Mouse (Mus musculus) right cerebral cortex, postnatal 4 days (tissue): ENCODE data around the gene Tbc1d2.
"Not testable (repeated sequence)": the region's sequence is repeated elsewhere in the genome, so short reads cannot be mapped to it uniquely, and the experiment has no call there.

Experiments used
- DNase-seq: peaks from one replicate; pipeline ENCODE4 v3.0.0-alpha.2; 2022

Tbc1d2 gene

DNA sequence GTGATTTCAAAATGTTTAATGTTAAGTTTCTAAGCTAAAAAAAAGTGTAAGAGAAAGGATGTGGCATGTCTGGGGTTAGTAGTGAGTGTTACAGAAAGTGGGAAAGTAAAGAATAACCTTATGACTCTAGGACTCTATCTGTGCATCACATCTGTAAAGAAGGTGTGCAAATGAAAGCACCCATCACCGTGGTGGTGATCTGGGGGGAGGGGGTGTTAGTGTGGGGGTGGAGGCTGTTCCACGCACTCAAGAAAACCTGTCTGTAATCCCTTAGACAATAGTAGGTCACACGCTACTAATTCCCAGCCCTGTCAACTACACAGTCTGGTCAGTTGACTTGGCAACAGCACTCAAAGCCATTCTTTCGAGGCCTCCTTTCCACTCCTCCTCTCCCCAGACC lies 8.7 kb downstream of the Tbc1d2 start:
- no peak for DNase-seq

DNA sequence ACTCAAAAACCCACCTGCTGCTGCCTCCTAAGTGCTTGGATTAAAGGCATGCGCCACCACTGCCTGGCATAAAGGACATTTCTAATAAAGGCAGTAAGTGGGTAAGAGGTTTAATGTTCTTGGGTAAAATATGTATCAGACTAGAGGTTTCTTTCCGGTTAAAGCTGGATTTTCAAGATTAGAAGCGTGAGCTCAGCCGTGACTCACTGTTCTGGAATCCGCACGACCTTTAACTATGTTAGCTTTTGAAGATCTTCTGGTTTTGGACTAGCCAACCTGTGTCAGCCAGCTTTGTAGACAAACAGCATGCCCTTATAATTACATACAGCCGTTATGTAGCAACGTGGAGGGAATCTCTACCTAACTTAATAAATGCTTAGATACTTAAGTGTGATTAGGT lies 10.1 kb downstream of the Tbc1d2 start:
- DNase-seq, result no peak

DNA sequence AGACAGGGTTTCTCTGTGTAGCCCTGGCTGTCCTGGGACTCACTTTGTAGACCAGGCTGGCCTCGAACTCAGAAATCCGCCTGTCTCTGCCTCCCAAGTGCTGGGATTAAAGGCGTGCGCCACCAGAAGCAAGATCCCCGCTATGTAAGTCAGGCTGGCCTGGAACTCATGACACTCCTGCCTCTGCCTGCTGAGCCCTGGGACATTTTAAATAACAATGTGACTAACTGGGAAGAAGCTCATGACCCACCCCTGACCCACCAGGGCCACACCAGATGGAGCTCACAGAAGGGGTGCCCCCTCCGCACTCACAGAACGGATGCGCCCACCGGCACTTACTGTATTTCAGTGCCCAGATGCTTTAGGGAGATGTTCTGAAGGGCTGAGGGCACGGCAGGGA lies 12.8 kb downstream of the Tbc1d2 start:
- not testable (repeated sequence) for DNase-seq

DNA sequence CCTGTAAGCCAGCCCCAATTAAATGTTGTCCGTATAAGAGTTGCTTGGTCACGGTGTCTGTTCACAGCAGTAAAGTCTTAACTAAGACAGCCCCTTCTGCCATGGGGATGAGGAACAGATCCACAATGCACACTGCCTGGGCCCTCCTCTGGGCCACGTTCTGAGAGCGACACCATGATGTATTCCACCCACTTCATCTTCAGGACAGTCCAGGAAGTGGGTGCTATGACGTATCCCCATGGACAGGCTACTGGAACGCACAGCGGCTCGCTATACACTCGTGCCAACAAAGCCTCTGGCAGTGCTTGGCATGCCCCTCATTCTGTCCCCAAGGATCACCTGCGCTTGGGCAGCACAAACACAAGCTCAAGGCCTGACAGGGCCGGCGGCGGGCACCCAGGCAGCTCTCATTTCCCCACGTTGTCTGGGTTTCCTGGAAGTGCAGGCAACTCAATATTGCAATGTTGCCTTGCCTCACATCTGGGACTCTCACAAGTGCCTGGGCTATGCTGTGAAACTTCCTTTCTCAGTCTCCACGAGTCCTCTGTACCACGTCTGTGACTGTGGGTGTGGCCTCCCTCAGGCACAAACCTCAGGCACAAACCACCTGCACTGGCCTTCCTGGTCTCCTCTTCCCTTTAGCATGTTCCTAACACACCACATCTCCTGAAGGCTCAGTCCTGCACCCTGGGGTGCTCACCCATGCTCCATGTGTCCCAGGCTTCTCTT lies 14.1 kb downstream of the Tbc1d2 start:
- DNase-seq, result no peak

DNA sequence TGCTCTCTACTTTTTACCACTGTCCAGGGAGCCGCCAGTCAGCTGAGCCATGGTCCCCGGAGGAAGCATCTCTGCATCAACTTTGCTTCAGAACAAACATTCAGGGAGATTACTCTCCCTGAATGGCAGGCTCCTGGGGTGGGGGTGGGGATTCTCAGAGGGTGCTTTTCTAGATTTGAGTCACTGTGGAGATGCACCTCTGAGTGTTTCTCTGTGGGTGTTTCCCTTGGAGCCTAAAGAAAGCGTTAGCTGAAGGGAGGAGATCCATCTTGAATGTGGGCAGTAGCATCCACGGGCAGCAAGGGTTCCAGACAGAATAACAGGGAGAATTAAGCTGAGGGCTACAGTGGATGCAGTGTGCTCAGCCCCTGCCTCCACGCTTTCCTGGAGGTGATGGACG lies 15.1 kb downstream of the Tbc1d2 start:
- DNase-seq, result no peak

DNA sequence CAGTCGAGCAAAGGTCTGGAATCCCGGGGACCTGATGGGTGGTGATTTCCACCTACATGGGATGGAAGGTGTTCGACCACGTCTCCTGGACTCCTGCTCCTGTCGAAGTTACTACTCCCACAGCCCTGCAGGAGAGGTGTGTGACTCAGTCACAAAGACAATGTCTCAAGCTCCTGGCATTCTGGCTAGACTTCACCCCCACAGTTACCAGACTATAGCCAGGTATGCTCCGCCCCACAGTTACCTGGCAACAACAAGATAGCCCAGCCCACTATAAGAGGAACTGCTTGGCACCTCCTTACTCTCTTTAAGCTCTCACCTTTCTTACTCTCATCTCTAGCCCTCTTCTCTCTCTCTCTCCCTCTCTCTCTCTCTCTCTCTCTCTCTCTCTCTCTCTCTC lies 16.4 kb downstream of the Tbc1d2 start:
- not testable (repeated sequence) for DNase-seq

DNA sequence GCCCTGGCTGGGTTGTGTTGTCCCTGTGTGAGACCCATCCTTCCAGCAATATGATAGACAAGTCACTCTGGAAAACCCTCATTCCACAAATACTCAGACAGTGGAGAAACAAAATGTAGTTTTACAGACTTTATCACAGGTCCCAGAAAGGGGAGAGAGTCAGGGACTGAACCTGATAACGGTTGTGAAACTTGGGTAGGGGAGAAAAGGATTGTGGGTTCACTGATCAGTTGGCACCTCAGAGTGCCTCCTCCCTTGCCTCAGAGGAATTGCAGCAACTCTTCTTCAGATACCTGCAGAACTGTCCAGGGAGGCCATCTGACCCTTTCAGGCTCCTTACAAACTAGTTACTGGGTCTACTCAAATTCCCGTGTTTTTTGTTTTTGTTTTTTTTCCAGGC lies 17.5 kb downstream of the Tbc1d2 start:
- DNase-seq, result no peak

DNA sequence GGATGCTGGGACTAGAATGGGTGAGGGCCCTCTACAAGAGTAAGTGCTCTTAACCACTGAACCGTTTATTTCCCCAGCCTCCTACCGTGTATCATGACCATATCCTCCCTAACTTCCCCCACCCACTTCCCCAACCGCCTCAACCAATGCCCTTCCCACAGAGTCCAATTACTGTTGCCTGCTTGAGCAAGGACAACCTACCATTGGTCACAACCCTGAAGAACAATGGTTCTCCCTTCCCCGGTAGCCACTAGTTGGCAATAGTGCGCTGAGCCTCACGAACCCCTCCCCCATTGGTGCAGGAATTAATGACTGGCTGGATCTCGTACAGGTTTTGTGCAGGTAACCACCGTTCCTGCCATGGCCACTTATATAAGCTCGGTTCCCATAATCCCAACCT lies 19.6 kb downstream of the Tbc1d2 start:
- no peak for DNase-seq

DNA sequence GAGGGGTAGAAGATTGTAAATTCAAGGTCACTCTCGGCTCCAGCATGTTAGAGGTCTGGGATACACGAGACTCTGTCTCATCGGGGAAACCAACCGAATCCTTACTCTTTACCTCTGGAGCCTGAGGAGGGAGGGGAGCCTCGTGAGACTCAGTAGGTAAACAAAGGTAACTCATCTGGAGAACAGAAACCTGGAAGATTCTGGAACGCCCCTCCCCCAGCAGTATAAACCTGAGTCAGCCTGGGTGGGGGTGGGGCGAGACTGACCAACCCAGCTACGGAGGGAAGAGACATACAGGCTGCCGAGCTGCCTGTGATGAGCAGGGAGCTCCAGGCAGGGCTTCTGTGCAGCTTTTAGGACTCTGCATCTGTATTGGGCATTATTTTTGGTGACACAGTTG lies 21.1 kb downstream of the Tbc1d2 start:
- DNase-seq, result no peak

DNA sequence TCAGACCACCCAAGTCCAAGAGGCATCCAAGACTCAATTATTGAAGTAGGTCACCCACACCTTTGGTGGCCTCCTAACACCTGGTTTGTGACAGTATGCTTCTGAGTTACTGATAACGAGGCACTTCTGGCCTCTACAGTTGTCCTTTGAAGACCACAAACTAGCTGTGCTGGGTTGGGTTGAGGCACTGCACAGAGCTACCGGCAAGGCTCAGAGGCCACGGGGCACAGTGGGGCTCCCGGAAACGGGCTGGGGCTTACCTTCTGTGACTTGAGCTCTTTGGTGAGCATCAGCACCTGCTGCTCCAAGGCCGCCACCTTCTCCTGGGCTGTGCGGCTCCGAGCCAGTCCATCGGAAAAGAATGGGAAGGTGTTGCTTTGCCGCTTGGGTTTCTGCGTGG lies 21.9 kb downstream of the Tbc1d2 start:
- DNase-seq, result no peak

DNA sequence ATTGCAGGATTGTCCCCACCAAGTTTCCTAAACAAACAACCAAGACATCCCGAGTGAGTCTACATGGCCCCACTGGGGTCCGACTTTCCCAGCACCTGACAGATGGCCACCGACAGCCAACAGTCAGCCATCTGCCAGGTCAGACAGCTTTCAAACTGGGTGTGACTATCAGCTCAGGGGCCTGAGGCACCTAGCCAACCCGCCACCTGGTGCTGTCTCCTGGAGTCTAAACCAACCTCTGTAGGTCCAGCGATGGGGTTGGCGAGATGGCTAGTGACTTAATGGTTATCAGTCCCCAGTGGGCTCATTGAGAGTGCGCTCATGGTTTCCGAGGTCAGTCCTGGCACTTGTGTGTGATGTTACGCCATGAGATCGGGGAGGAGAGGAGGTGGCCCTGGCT lies 24.9 kb downstream of the Tbc1d2 start:
- no peak for DNase-seq

DNA sequence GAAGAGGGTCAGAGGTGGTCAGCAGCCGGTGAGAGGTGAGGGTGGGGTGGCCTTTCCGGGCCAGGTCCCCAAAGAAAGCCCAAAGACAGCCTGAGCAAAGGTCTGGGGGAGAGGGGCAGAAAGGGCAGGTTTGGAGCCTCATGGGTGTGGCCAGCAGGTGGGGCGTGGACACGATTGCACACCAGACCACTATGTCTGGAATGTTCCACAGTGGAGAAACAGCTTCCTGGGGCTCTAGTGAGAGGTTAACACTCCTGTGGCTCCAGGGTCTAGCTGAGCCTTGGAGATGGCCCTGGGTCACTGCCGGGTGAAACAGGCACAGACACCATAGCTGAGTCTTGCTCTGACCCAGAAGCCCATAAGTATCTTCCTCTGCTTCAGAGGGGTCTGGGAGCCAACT lies 27.0 kb downstream of the Tbc1d2 start:
- DNase-seq, result no peak

DNA sequence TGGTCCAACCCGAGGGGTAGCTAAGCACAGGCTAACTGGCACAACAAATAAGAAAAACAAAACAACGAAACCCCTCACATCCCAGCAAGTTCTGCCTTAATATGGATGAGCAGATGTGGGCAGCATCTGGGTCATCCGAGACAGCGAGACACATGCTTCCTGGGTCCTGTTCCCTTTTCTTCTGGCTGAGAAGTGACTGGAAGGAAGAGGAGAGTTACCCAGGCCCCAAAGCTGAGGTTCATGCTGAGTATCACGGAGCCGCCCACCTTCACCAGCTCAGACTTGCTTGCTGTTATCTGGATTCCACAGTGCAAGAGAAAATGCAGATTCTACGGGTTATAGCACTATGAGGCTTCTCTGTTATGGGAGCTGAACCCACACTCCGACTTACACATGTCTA lies 29.1 kb downstream of the Tbc1d2 start:
- no peak for DNase-seq

DNA sequence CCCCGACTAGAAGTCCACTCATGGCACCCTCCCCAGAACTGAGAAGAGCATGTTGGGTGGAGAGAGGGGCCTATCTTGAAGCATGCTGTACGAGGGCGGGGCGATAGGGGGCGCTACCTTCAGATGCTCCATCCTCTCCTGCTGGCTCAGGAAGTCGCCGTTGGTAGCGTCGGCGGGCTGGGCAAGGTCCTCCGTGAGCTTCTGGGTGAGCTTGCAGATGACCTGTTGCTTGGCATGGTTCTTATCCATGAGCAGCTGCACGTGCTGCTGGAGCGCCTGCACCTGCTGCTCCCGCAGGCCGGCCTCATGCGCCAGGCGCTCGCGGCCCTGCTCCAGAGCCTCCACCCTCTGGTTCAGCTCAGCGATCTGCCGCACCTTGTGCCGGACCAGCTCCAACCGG lies 29.7 kb downstream of the Tbc1d2 start:
- no peak for DNase-seq

DNA sequence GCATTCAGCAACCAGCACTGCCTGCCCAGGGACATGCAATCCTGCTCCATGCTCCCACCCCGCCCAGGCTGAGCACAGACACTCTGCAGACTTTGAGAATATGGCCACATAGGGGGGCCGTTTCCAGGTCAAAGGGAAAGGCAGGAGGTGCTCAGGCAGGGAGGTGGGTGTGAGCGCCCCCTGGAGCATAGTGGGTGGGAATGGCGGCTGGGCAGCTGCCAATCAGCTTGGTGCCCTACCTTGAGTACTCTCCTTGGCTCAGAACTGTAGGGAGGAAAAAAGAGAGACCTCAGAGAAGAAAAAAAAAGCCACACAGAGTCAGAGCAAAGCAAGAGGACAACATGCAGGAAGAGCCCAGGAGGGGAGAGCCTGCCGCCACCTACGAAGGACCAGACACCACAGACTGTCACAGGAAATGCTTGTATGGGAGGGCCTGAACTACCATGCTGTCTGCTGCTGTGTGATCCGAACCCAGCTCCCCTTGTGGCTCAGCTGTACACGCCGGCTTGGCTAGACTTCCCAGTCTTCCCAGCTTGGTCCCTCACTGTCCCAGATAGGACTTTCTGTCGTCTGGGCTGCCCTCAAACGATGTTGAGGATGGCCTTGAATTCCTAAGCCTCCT lies 31.7 kb downstream of the Tbc1d2 start:
- DNase-seq, result no peak

DNA sequence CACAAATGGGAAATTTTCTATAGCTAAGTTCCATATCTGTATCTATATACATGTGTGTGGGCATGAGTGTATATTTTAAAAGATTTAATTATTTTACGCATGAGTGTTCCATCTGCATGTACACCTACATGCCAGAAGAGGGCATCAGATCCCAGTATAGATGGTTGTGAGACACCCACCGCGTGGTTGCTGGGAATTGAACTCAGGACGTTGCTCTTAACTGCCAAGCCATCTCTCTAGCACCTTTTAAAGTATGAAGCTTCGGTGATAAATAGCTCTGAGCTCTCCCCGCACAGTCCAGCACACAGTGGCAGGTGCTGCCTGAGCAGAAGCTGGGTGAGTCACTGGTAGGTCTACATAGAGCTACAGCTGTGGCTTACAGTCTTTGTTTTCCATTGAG lies 32.6 kb downstream of the Tbc1d2 start:
- no peak for DNase-seq

DNA sequence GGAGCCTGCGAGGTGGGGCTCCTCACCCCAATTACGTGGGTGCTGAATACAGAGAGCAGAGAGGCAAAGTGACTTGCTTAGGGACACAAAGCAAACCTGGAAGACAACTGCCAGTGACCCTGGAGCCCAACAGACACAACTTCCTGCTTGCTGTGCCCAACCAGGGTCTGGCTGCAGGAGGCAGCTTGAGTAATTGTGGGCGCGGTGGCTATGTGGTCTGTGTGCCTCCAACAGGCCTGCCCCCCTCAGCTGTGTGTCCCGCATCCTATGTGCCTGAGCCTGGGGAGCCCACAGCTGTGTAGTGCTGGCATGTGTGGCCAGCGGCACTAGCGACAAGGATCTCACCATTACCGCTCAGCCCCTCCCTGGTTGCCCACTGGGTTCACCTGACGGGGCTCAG lies 35.4 kb downstream of the Tbc1d2 start:
- no peak for DNase-seq

DNA sequence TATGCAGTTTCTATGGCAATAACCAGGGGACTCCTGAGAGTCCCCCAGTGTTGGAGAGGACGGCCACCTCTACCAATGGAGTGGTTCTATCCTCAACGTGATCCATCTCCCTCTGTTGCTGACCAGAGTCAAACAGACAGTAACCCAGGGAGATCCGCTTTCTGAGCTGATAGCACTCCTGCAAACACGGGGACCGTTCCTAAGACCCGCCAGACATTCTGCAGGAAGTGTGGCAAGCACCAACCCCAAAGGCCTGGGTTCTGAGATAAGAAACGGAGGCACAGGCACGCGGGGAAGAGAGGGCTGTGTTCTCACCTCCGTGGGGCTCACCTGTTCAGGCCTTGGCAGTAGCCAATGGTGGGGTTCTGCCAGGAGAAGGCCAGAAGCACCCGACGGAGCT lies 36.4 kb downstream of the Tbc1d2 start:
- DNase-seq, result no peak

DNA sequence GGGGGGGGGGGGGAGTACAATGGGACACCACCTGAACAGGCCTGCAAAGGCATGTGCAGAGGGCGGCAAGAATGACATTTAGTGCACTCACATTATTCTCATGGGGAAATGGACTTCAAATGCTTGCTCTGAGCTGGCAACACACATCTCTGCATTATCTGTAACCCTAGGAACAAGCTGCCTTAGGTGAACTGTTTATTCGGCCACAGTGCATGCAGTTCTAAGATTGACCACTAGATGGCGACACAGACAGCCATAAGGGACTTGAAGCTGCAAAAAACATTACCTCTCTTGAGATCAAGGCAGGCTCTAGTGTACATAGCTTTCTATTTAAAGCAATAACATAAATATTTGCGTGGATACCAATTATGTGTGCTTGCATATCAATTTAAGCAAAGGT lies 38.8 kb downstream of the Tbc1d2 start:
- DNase-seq, result peak; percentile 91

DNA sequence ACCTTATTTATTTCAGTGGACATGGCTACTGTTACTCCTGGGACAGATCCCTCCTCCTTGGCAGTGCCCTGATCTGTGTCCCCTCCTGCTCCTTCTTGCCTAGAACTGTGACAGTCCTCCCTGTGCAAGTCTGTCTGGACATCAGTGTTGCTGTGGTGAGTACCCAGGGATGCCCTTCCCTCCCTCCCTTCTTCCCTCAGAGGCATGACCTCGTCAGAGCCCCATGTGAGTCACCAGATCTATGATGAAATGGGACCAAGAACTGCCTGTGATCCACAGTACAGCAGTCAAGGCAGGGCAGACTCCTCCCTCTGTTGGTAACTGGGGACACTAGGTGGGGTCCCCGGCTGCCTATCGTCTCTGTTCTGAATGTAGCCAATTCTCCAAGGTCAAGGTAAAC lies 42.4 kb downstream of the Tbc1d2 start:
- no peak for DNase-seq

DNA sequence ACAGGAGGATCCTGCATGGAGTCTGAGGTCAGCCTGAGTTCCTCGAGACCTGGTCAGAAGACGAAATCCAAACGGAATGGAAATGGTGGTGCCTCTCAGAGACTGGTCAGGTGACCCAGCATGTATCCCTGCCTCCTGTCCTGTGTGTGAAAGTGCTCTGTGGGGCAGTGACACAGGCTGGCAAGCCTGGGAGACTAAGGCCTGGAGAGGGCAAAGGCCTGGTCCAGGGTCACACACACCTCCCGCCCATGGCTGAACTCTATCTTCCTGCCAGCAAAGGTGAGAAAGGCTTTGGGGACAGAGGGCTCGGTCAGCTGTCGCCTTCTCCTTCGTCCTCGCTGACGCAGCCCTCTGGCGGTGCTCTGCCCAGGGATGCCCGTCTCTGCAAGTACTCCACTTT lies 44.6 kb downstream of the Tbc1d2 start:
- no peak for DNase-seq

DNA sequence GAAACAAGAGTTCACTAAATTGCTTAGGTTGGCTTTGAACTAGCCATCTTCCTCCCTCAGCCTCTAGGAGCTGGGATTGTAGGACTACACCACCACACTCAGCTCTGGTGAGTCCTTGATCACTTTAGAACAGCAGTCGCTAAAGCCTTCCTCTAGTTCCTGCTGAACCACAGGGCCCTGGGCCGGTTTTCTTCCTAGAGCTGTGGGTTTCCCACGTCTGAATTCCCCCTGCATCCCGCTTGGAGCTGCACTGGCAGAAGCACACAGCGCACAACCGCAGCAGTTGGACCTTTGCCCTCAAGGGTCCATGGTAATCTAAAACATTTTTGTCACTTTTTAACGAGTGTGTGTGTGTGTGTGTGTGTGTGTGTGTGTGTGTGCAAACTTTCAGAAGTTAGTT lies 47.3 kb downstream of the Tbc1d2 start:
- DNase-seq, result no peak

DNA sequence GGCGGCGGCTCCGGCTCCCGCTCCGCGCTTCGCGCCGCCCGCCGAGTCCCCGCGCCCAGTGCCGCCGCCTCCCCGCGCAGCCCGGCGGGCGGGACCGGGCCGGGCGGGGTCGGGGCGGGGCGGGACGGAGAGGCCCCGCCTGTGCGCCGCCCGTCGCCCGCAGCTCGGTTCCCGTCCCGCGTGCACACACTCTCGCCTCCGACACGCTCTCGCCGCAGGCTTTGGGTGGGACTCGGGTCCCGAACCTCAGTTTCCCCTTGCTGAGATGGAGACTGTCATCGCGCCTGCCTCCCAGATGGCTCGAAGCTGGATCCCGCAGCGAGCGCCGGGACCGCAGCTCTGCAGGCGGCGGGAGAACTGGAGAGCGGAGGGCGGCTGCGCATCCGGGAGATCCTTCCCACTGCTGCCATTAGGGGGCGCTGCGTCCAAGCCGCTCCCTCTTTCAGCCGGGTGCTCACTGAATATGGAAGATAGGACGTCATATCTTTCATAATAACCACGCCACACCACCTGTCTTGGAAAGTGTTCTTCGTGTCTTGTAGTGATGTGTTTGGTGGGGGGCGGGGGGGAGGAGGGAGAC lies 48.1 kb downstream of the Tbc1d2 start, which contains the start of gene Coro2a:
TSS of gene Coro2a (minus strand) at position 359 of the 580 bp plus-strand sequence.
- DNase-seq, result peak; percentile 94

DNA sequence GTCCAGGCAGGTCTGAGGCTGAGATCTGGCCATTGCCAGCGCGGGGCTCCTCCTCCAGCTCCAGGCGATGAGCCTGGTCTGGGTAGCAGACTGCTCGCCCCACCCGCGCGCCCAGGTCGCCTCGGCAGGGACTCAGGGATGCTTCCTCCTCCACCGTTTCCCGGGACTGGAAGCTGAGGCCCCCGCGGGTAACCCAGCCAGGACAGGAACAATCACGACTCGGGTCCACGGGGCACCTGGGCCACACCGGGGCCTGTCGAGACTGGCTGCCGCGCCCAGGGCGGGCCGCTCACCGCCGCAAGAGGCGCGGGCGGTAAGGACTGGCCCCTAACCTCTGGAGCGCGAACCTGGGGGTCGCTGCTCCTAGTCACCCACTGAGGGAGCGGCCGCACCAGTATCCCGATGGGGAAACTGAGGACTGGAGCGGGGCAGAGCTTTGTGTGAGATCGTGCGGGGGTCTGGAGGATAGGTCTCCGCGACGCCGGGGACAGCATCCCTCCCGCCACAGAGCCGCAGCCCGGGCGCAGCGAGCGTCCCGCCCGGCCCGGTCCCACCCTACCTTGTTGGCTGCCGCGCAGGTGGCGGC lies 48.7 kb downstream of the Tbc1d2 start:
- peak; percentile 54 for DNase-seq
